Mouse (Mus musculus) G1E-ER4 (cell line): ENCODE measurements around the gene Grm6. TPM values are rescaled to one million over a fixed set of nuclear protein-coding genes. Genes with fewer than 3 reads are reported as not detected.

ENCODE experiments used
- GATA1 ChIP-seq: IDR thresholded peaks from one replicate; pipeline ENCODE4 v1.8.0; 2012; ENCODE audit warnings: low read length, inconsistent platforms
- polyA plus RNA-seq: library from polyadenylated mRNA; stranded (reverse); fragments of >175 nt; gene quantifications from 2 replicates; pipeline ENCODE4 v1.2.3, GENCODE M21; 2012

Gene Grm6
- polyA plus RNA-seq, 1 experiment = not detected

GRCm38 (mm10) chr11:50887390-50888128 is 37.1 kb downstream of the Grm6 start, which contains the start of gene Zfp454:
Gene Zfp454 (minus strand): TSS chr11:50887651.
- no peak for TF ChIP-seq GATA1

GRCm38 (mm10) chr11:50892441-50892840 is 42.0 kb downstream of the Grm6 start:
- no peak for TF ChIP-seq GATA1

- TF ChIP-seq GATA1 = no peak
Observed at GRCm38 (mm10) chr11:50897359-50897758, 46.9 kb downstream of the Grm6 start.

GRCm38 (mm10) chr11:50908136-50908535 is 57.7 kb downstream of the Grm6 start:
- no peak for TF ChIP-seq GATA1

GRCm38 (mm10) chr11:50913301-50913700 is 62.8 kb downstream of the Grm6 start:
- TF ChIP-seq GATA1 = no peak

- no peak for TF ChIP-seq GATA1
Observed at GRCm38 (mm10) chr11:50914461-50914860, 64.0 kb downstream of the Grm6 start.

Other genes with a start within 250 kb of the Grm6 start
- gene Adamts2, start 248.6 kb upstream of the Grm6 start, polyA plus RNA-seq = not detected in 2 replicates
- not detected in 2 replicates for gene Zfp354c, start 23.0 kb upstream of the Grm6 start, polyA plus RNA-seq
- gene Zfp879, start 9.1 kb upstream of the Grm6 start, polyA plus RNA-seq = not detected in 2 replicates
- not detected in 2 replicates for gene Zfp454, start 37.0 kb downstream of the Grm6 start, polyA plus RNA-seq
- not detected in 2 replicates for gene Zfp2, start 65.5 kb downstream of the Grm6 start, polyA plus RNA-seq
- not detected in 2 replicates for gene Zfp354b, start 80.9 kb downstream of the Grm6 start, polyA plus RNA-seq
- not detected in 2 replicates for gene 4933414I15Rik, start 93.1 kb downstream of the Grm6 start, polyA plus RNA-seq
- gene Prop1, start 103.1 kb downstream of the Grm6 start, polyA plus RNA-seq = not detected in 2 replicates
- not detected in 2 replicates for gene Olfr1378, start 115.8 kb downstream of the Grm6 start, polyA plus RNA-seq
- gene Olfr1377, start 131.3 kb downstream of the Grm6 start, polyA plus RNA-seq = not detected in 2 replicates
- gene Olfr51, start 152.9 kb downstream of the Grm6 start, polyA plus RNA-seq = not detected in 2 replicates
- not detected in 2 replicates for gene Olfr54, start 163.6 kb downstream of the Grm6 start, polyA plus RNA-seq
- not detected in 2 replicates for gene Olfr1375, start 197.4 kb downstream of the Grm6 start, polyA plus RNA-seq
- not detected in 2 replicates for gene Zfp354a, start 208.6 kb downstream of the Grm6 start, polyA plus RNA-seq